Mouse (Mus musculus): ENCODE data around the gene Tmem54. TPM values are rescaled to one million over a fixed set of nuclear protein-coding genes. Genes with fewer than 3 reads are reported as not detected.

The Tmem54 gene
- polyA plus RNA-seq, 1 experiment from 2014 or later, result 1.5 TPM

DNA sequence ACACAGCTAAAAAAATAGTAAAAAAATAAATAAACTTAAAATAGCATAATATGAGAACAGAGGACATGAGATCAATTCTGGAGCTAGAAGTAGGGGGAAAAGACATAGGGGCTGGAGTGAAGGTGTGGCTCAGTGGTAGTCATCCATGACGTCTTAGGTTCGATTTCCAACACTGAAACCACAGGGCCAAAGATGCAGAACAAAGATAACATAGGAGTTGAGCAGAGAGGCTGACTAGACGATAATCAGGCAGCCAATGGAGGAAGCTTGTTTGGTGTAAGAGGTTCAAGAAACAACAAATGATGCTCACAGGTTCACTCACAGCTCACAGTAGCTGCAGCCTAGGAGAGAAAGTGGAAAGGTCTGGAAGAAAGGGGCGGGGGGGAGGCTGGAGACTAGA, 35.5 kb downstream of the Tmem54 start:
- WGBS, result 81% methylated on average over 4 of the region's 4 CpGs
- no peak overlapping the region for H3K4me2 ChIP-seq (ENCODE audit: low read depth)
- no peak overlapping the region for H3K9ac ChIP-seq (ENCODE audit: low read length)
- H3K27me3 ChIP-seq (ENCODE audit: control insufficient read depth, insufficient read depth, low read length), result 0 out of 2 replicates have a peak, but pooled peaks cover 3% of the 10 kb centered on the region
- DNase-seq (ENCODE audit: low spot score) (no peak), ATAC-seq (ENCODE audit: insufficient read depth, low FRiP score, low TSS enrichment) (no peak)
- H3K4me3 ChIP-seq (ENCODE audit: low read depth, low read length), result no peak overlapping the region
- no peaks in the 10 kb centered on the region for H3K9me3 ChIP-seq (ENCODE audit: control insufficient read depth, low read length)
- peaks cover 3% of the 10 kb centered on the region for H3K36me3 ChIP-seq (ENCODE audit: control insufficient read depth, insufficient read depth, low read length)
- peaks cover 4% of the 10 kb centered on the region; the same call in 1 of the 2 replicates for H3K4me1 ChIP-seq (ENCODE audit: control insufficient read depth, insufficient read depth, low read length)
- H3K27ac ChIP-seq (ENCODE audit: low read depth, low read length), result no peak overlapping the region

- no peak overlapping the region for H3K4me3 ChIP-seq (ENCODE audit: low read depth, low read length)
- no peaks in the 10 kb centered on the region for H3K27me3 ChIP-seq (ENCODE audit: control insufficient read depth, insufficient read depth, low read length)
- no peaks in the 10 kb centered on the region for H3K9me3 ChIP-seq (ENCODE audit: control insufficient read depth, low read length)
- no peak overlapping the region for H3K9ac ChIP-seq (ENCODE audit: low read length)
- peaks cover 3% of the 10 kb centered on the region for H3K36me3 ChIP-seq (ENCODE audit: control insufficient read depth, insufficient read depth, low read length)
- no peak for ATAC-seq (ENCODE audit: insufficient read depth, low FRiP score, low TSS enrichment)
- H3K27ac ChIP-seq (ENCODE audit: low read depth, low read length), result no peak overlapping the region
- H3K4me2 ChIP-seq (ENCODE audit: low read depth), result no peak overlapping the region
- DNase-seq (ENCODE audit: low spot score), result no peak
- peaks cover 4% of the 10 kb centered on the region; the same call in 1 of the 2 replicates for H3K4me1 ChIP-seq (ENCODE audit: control insufficient read depth, insufficient read depth, low read length)
- 83% methylated on average over 17 of the region's 17 CpGs for WGBS
Observed at GRCm38 (mm10) chr4:129141560-129142438, 36.5 kb downstream of the Tmem54 start.

GRCm38 (mm10) chr4:129142439-129143045, 37.2 kb downstream of the Tmem54 start:
- Histone ChIP-seq H3K27me3 (ENCODE audit: control insufficient read depth, insufficient read depth, low read length) (no peaks in the 10 kb centered on the region), H3K27ac (ENCODE audit: low read depth, low read length) (no peak overlapping the region), H3K4me2 (ENCODE audit: low read depth) (no peak overlapping the region), H3K36me3 (ENCODE audit: control insufficient read depth, insufficient read depth, low read length) (peaks cover 3% of the 10 kb centered on the region), H3K9me3 (ENCODE audit: control insufficient read depth, low read length) (no peaks in the 10 kb centered on the region), H3K9ac (ENCODE audit: low read length) (no peak overlapping the region), H3K4me3 (ENCODE audit: low read depth, low read length) (no peak overlapping the region), H3K4me1 (ENCODE audit: control insufficient read depth, insufficient read depth, low read length) (peaks cover under 1% of the 10 kb centered on the region; the same call in 1 of the 2 replicates)
- DNase-seq (ENCODE audit: low spot score) (no peak), ATAC-seq (ENCODE audit: insufficient read depth, low FRiP score, low TSS enrichment) (no peak)
- WGBS, result 90% methylated on average over 11 of the region's 11 CpGs

DNA sequence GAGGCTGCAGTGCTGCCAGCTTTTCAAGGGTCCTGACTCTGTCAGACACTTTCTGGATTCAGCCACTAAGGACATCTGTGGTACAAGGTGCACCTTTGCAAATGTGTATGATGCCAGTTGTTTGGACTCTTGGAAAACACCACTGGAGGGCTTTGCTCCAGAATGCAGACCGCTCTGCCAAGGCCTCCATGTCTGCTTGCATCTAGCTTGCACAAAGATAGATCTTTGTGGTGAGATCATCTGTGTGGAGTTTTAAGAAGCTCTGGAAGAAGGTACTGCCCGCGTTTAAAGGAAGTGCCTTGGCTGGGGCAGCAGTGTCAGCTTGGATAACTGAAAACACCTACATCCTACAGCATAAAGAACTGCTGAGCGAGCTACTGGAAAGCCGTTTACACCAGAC, 38.2 kb downstream of the Tmem54 start:
- H3K36me3 ChIP-seq (ENCODE audit: control insufficient read depth, insufficient read depth, low read length), result peaks cover 3% of the 10 kb centered on the region
- H3K4me2 ChIP-seq (ENCODE audit: low read depth), result no peak overlapping the region
- WGBS, result 96% methylated on average over 5 of the region's 5 CpGs
- no peak overlapping the region for H3K4me3 ChIP-seq (ENCODE audit: low read depth, low read length)
- H3K9ac ChIP-seq (ENCODE audit: low read length), result no peak overlapping the region
- H3K27me3 ChIP-seq (ENCODE audit: control insufficient read depth, insufficient read depth, low read length), result no peaks in the 10 kb centered on the region
- H3K4me1 ChIP-seq (ENCODE audit: control insufficient read depth, insufficient read depth, low read length), result no peaks in the 10 kb centered on the region; the same call in 1 of the 2 replicates
- DNase-seq (ENCODE audit: low spot score) (no peak), ATAC-seq (ENCODE audit: insufficient read depth, low FRiP score, low TSS enrichment) (no peak)
- H3K9me3 ChIP-seq (ENCODE audit: control insufficient read depth, low read length), result no peaks in the 10 kb centered on the region
- no peak overlapping the region for H3K27ac ChIP-seq (ENCODE audit: low read depth, low read length)

- no peak overlapping the region for H3K9ac ChIP-seq (ENCODE audit: low read length)
- H3K27ac ChIP-seq (ENCODE audit: low read depth, low read length), result peak overlapping the region; percentile 42; the same call in 1 of the 2 replicates
Observed at GRCm38 (mm10) chr4:129144401-129145367, 39.3 kb downstream of the Tmem54 start.

GRCm38 (mm10) chr4:129145411-129145810, 40.1 kb downstream of the Tmem54 start:
- H3K27me3 ChIP-seq (ENCODE audit: control insufficient read depth, insufficient read depth, low read length), result no peaks in the 10 kb centered on the region
- no peaks in the 10 kb centered on the region; the same call in 1 of the 2 replicates for H3K4me1 ChIP-seq (ENCODE audit: control insufficient read depth, insufficient read depth, low read length)
- no peak overlapping the region for H3K4me3 ChIP-seq (ENCODE audit: low read depth, low read length)
- H3K36me3 ChIP-seq (ENCODE audit: control insufficient read depth, insufficient read depth, low read length), result peaks cover 3% of the 10 kb centered on the region
- DNase-seq (ENCODE audit: low spot score) (no peak), ATAC-seq (ENCODE audit: insufficient read depth, low FRiP score, low TSS enrichment) (no peak)
- H3K9ac ChIP-seq (ENCODE audit: low read length), result no peak overlapping the region
- 77% methylated on average over 4 of the region's 4 CpGs for WGBS
- H3K9me3 ChIP-seq (ENCODE audit: control insufficient read depth, low read length), result no peaks in the 10 kb centered on the region
- no peak overlapping the region for H3K4me2 ChIP-seq (ENCODE audit: low read depth)
- H3K27ac ChIP-seq (ENCODE audit: low read depth, low read length), result 0 out of 2 replicates have a peak overlapping the region, but pooled peaks have one; percentile 42

More at GRCm38 (mm10) chr4:129144401-129145367, 39.3 kb downstream of the Tmem54 start:
- 51% methylated on average over 16 of the region's 16 CpGs for WGBS
- DNase-seq (ENCODE audit: low spot score) (peak; percentile 23), ATAC-seq (ENCODE audit: insufficient read depth, low FRiP score, low TSS enrichment) (no peak)
- H3K4me3 ChIP-seq (ENCODE audit: low read depth, low read length), result no peak overlapping the region
- no peaks in the 10 kb centered on the region for H3K27me3 ChIP-seq (ENCODE audit: control insufficient read depth, insufficient read depth, low read length)
- H3K4me1 ChIP-seq (ENCODE audit: control insufficient read depth, insufficient read depth, low read length), result no peaks in the 10 kb centered on the region; the same call in 1 of the 2 replicates
- H3K4me2 ChIP-seq (ENCODE audit: low read depth), result no peak overlapping the region
- H3K9me3 ChIP-seq (ENCODE audit: control insufficient read depth, low read length), result no peaks in the 10 kb centered on the region
- H3K36me3 ChIP-seq (ENCODE audit: control insufficient read depth, insufficient read depth, low read length), result peaks cover 3% of the 10 kb centered on the region

- Histone ChIP-seq H3K9ac (ENCODE audit: low read length) (no peak overlapping the region), H3K4me1 (ENCODE audit: control insufficient read depth, insufficient read depth, low read length) (no peaks in the 10 kb centered on the region; the same call in 1 of the 2 replicates), H3K27me3 (ENCODE audit: control insufficient read depth, insufficient read depth, low read length) (no peaks in the 10 kb centered on the region), H3K27ac (ENCODE audit: low read depth, low read length) (no peak overlapping the region), H3K9me3 (ENCODE audit: control insufficient read depth, low read length) (no peaks in the 10 kb centered on the region), H3K4me2 (ENCODE audit: low read depth) (no peak overlapping the region), H3K36me3 (ENCODE audit: control insufficient read depth, insufficient read depth, low read length) (peaks cover 2% of the 10 kb centered on the region), H3K4me3 (ENCODE audit: low read depth, low read length) (no peak overlapping the region)
- no peak for ATAC-seq (ENCODE audit: insufficient read depth, low FRiP score, low TSS enrichment)
- 78% methylated on average over 4 of the region's 4 CpGs for WGBS
- no peak for DNase-seq (ENCODE audit: low spot score)
Observed at GRCm38 (mm10) chr4:129145943-129146342, 40.6 kb downstream of the Tmem54 start.

DNA sequence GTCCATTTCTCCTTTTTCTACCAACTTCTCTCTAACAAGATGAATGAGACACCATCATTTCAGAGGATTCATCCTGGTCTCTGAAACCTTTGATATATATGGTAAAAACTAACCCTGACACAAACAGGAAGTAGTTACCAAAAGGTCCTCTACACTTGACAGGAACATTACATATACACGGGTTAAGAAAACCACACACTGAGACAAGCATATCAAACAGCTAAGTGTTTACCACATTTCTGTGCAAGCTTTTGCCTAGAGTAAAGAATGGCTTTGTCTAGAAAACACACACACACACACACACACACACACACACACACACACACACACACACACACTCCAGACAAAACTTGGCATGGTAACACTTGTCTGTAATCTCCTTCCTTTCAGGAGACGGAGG, 41.0 kb downstream of the Tmem54 start:
- Histone ChIP-seq H3K9ac (ENCODE audit: low read length) (no peak overlapping the region), H3K27ac (ENCODE audit: low read depth, low read length) (no peak overlapping the region), H3K4me2 (ENCODE audit: low read depth) (no peak overlapping the region), H3K4me1 (ENCODE audit: control insufficient read depth, insufficient read depth, low read length) (no peaks in the 10 kb centered on the region), H3K27me3 (ENCODE audit: control insufficient read depth, insufficient read depth, low read length) (no peaks in the 10 kb centered on the region), H3K9me3 (ENCODE audit: control insufficient read depth, low read length) (no peaks in the 10 kb centered on the region), H3K4me3 (ENCODE audit: low read depth, low read length) (no peak overlapping the region), H3K36me3 (ENCODE audit: control insufficient read depth, insufficient read depth, low read length) (no peaks in the 10 kb centered on the region)
- DNase-seq (ENCODE audit: low spot score) (no peak), ATAC-seq (ENCODE audit: insufficient read depth, low FRiP score, low TSS enrichment) (no peak)
- WGBS, result 84% methylated on average over 2 of the region's 2 CpGs

Data from neural tube, embryonic 11.5 days (tissue).